Mouse (Mus musculus): ENCODE measurements around the gene Shisa6. TPM values are rescaled to one million over a fixed set of nuclear protein-coding genes. Genes with fewer than 3 reads are reported as not detected.

Gene Shisa6
- polyA plus RNA-seq (2015; fragmentation: Nextera tagmentation; extraction: Ambion mirVana) = 8.0 and 8.7 TPM in 2 replicates

DNA sequence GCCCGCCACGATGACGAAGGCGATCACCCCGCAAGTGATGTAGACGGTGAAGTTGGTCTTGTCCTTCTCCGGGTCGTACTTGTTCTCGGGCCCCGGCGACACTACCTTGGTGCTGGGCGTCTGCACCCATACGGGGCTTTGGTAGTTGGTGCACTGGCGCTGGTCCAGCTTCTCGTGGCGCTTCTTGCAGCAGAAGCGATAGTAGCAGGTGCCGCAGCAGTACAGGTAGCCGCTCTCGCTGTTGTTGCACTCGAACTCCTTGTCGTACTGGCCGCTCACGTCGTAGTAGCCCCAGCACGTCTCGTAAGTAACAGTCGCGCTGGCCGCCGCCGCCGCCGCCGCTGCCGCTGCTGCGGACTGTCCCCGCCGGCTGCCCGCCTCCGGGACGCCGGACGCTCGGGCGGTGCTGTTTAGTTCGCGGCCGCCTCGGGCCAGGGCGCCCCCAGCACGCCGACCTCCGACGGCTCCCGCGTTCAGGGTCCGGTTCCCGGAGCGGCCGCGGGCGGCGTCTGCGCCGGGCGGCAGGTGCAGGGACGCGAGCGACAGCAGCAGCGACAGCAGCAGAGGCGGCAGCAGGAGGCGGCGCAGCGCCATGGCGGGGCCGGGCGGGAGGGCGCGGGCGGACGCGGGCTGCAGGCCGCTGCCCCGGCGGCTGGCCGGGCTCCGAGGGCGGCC lies at the start of gene Shisa6:
Shisa6 (minus strand) TSS at position 594 of the 675 bp plus-strand sequence.
- Histone ChIP-seq H3K9ac (replicated peaks) (peak within 1 kb of the TSS; percentile 71), H3K9me3 (replicated peaks) (no peaks in the 10 kb centered on the region), H3K36me3 (no peaks in the 10 kb centered on the region), H3K27ac (replicated peaks) (peak within 1 kb of the TSS; percentile 86), H3K4me2 (peak within 1 kb of the TSS; percentile 90), H3K4me3 (replicated peaks) (peak within 1 kb of the TSS; percentile 76), H3K4me1 (peaks cover 49% of the 10 kb centered on the region), H3K27me3 (replicated peaks) (peaks cover 26% of the 10 kb centered on the region)
- WGBS = under 1% methylated on average over 67 of the region's 89 CpGs
- ATAC-seq (ENCODE audit: low FRiP score) = peak; percentile 40

DNA sequence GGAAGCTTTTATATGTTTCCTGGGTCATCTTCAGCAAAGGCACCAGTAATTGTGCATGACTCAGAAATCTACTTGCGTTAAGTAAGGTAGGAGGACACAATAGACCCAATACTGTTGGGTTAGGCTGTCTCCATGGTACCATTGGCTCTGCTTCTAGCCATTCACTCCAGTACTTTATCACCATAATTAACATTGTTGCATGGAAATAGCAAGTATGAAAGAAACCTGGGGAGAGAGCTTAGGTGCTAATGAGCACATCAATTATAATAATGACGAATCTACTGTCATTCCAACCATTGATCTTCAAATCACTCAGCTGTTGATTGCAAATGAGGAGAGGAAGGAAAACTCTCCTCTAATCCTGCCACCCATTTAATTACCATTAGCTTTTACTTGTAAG lies 48.1 kb upstream of the Shisa6 start:
- Histone ChIP-seq H3K4me2 (no peak overlapping the region), H3K4me3 (replicated peaks) (no peak overlapping the region), H3K36me3 (no peaks in the 10 kb centered on the region), H3K9me3 (replicated peaks) (no peaks in the 10 kb centered on the region), H3K9ac (replicated peaks) (no peak overlapping the region), H3K4me1 (0 out of 2 replicates have a peak, but pooled peaks cover 3% of the 10 kb centered on the region), H3K27me3 (replicated peaks) (no peaks in the 10 kb centered on the region), H3K27ac (replicated peaks) (no peak overlapping the region)
- WGBS = 3% methylated on average over 2 of the region's 2 CpGs
- ATAC-seq (ENCODE audit: low FRiP score) = no peak

GRCm38 (mm10) chr11:66569045-66569444 lies 43.3 kb upstream of the Shisa6 start:
- Histone ChIP-seq H3K36me3 (no peaks in the 10 kb centered on the region), H3K4me3 (replicated peaks) (no peak overlapping the region), H3K27me3 (replicated peaks) (peaks cover 9% of the 10 kb centered on the region; the same call in 1 of the 2 replicates), H3K4me1 (peaks cover 20% of the 10 kb centered on the region), H3K4me2 (no peak overlapping the region), H3K27ac (replicated peaks) (no peak overlapping the region), H3K9me3 (replicated peaks) (no peaks in the 10 kb centered on the region), H3K9ac (replicated peaks) (no peak overlapping the region)
- no peak for ATAC-seq (ENCODE audit: low FRiP score)
- WGBS = 55% methylated on average over 4 of the region's 4 CpGs

DNA sequence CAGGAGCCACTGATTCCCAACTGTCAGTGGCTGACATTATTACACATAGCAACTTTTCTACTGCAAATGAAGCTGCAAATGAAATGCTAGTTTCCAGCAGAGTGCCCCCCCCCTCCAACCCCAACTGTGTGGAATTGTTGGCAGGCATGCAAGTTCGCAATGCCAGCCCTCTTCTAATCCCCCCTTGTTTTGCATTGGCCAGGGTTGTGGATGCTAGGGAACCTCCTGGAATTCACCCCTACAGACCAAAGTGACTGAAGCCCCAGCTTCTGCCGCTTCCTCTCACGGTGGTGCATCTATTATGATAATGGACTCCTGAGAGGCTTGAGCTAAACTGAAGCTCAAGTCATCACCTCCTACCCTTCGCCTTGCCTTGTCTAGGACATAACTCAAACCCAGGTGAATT lies 42.6 kb upstream of the Shisa6 start:
- Histone ChIP-seq H3K9me3 (replicated peaks) (no peaks in the 10 kb centered on the region), H3K9ac (replicated peaks) (no peak overlapping the region), H3K4me2 (no peak overlapping the region), H3K4me3 (replicated peaks) (no peak overlapping the region), H3K4me1 (peaks cover 17% of the 10 kb centered on the region), H3K27me3 (replicated peaks) (peaks cover 9% of the 10 kb centered on the region; the same call in 1 of the 2 replicates), H3K36me3 (no peaks in the 10 kb centered on the region), H3K27ac (replicated peaks) (no peak overlapping the region)
- 10% methylated on average over 4 of the region's 4 CpGs for WGBS
- peak; percentile 63 for ATAC-seq (ENCODE audit: low FRiP score)

GRCm38 (mm10) chr11:66567382-66567781 lies 41.6 kb upstream of the Shisa6 start:
- ATAC-seq (ENCODE audit: low FRiP score) = no peak

DNA sequence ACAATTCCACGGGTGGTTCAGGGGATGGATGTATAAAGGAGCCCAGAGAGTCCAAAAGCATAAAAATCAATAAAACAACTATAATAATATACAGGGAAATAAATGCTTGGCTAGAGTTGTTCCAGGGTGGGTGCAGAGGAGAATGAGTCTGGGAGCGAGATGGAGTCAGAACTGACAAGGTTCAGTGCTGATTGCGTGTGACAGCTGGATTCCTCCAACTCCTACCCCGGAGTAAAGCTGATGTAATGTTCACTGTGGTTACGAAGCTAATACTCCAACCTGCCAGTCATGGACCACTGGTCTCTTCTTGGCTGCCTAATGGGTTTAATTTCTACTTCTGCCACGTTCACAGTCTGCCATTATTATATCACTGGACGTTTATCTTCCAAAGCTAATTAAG lies 36.5 kb upstream of the Shisa6 start:
- no peak for ATAC-seq (ENCODE audit: low FRiP score)
- Histone ChIP-seq H3K27me3 (replicated peaks) (no peaks in the 10 kb centered on the region; the same call in 1 of the 2 replicates), H3K4me2 (no peak overlapping the region), H3K27ac (replicated peaks) (no peak overlapping the region), H3K4me3 (replicated peaks) (no peak overlapping the region), H3K9me3 (replicated peaks) (no peaks in the 10 kb centered on the region), H3K4me1 (peaks cover 5% of the 10 kb centered on the region), H3K9ac (replicated peaks) (no peak overlapping the region), H3K36me3 (no peaks in the 10 kb centered on the region)
- 60% methylated on average over 7 of the region's 7 CpGs for WGBS

More at GRCm38 (mm10) chr11:66567382-66567781, 41.6 kb upstream of the Shisa6 start:
- WGBS = 4% methylated on average over 10 of the region's 10 CpGs
- H3K36me3 ChIP-seq = no peaks in the 10 kb centered on the region
- peaks cover 9% of the 10 kb centered on the region; the same call in 1 of the 2 replicates for H3K27me3 ChIP-seq (replicated peaks)
- H3K4me2 ChIP-seq = peak overlapping the region; percentile 40
- no peaks in the 10 kb centered on the region for H3K9me3 ChIP-seq (replicated peaks)
- peaks cover 17% of the 10 kb centered on the region for H3K4me1 ChIP-seq
- no peak overlapping the region for H3K27ac ChIP-seq (replicated peaks)
- 0 out of 2 replicates have a peak overlapping the region, but pooled peaks have one; percentile 6 for H3K4me3 ChIP-seq (replicated peaks)
- H3K9ac ChIP-seq (replicated peaks) = 0 out of 2 replicates have a peak overlapping the region, but pooled peaks have one; percentile 20

GRCm38 (mm10) chr11:66537820-66538219 lies 12.1 kb upstream of the Shisa6 start:
- no peak for ATAC-seq (ENCODE audit: low FRiP score)
- H3K4me3 ChIP-seq (replicated peaks) = no peak overlapping the region
- no peak overlapping the region for H3K9ac ChIP-seq (replicated peaks)
- WGBS = 61% methylated on average over 1 of the region's 1 CpGs
- H3K27ac ChIP-seq (replicated peaks) = no peak overlapping the region
- H3K4me2 ChIP-seq = no peak overlapping the region
- no peaks in the 10 kb centered on the region for H3K27me3 ChIP-seq (replicated peaks)
- no peaks in the 10 kb centered on the region for H3K4me1 ChIP-seq
- H3K9me3 ChIP-seq (replicated peaks) = no peaks in the 10 kb centered on the region
- no peaks in the 10 kb centered on the region for H3K36me3 ChIP-seq

DNA sequence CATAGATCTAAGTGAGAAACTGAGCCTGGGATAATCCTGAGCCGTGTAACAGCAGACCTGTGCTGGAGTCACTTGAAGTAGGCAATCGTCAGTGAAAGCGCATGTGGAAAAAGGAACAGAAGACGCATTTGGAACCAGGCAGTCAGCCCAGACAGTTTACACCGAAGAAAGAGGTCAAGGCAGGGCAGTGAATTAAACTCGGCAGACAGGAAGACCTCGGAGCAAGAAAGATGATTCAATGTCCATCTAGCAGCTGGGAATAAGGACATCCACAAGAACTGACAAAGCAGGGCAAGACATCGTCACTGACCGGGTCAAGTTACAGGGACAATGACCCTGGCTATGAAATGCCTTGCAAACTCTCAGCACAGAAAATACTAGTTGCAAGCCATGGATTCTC lies 10.1 kb upstream of the Shisa6 start:
- Histone ChIP-seq H3K27me3 (replicated peaks) (no peaks in the 10 kb centered on the region), H3K9ac (replicated peaks) (no peak overlapping the region), H3K9me3 (replicated peaks) (no peaks in the 10 kb centered on the region), H3K4me3 (replicated peaks) (no peak overlapping the region), H3K27ac (replicated peaks) (no peak overlapping the region), H3K36me3 (no peaks in the 10 kb centered on the region), H3K4me1 (no peaks in the 10 kb centered on the region), H3K4me2 (no peak overlapping the region)
- ATAC-seq (ENCODE audit: low FRiP score) = no peak
- 84% methylated on average over 9 of the region's 9 CpGs for WGBS

DNA sequence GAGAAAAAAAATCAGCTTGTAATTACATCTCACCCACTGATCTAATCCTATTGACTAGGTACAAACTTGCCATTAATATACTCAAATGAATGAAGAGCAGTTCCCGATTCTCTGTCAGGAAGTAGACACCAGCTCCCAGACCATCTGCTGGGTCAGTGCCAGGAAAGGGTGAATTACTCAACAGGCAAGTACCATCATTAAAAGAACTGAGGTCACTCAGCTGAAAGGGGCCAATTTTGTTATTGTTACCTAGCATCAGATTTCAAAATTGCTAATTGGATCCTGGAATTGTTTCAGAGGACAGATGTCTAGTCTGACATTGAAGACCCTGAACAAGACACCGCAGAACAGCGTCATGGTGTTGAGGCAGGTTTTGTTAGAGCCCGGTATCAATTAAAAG lies 9.4 kb upstream of the Shisa6 start:
- no peak overlapping the region for H3K27ac ChIP-seq (replicated peaks)
- no peak for ATAC-seq (ENCODE audit: low FRiP score)

DNA sequence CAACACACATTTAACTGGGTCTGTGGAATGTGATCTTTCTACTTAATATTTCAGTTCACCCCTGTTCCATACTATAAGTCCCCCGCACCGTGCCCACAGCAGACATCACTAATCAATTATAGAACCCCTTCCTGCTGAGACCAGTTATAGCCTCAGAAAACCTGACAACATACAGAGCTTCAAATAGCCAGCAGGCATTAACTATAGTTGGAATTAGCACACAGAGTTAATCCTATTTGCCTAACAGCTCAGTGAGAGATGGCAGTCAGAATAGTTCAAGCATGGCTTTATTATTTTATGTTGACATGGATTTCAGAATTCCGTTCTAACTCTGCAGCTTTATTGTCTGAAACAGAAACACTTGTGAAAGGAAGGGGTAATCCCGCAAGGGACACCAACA lies 8.5 kb upstream of the Shisa6 start:
- Histone ChIP-seq H3K27ac (replicated peaks) (no peak overlapping the region), H3K4me3 (replicated peaks) (no peak overlapping the region), H3K4me1 (no peaks in the 10 kb centered on the region), H3K27me3 (replicated peaks) (no peaks in the 10 kb centered on the region), H3K9me3 (replicated peaks) (no peaks in the 10 kb centered on the region), H3K4me2 (no peak overlapping the region), H3K36me3 (no peaks in the 10 kb centered on the region), H3K9ac (replicated peaks) (no peak overlapping the region)
- WGBS = 79% methylated on average over 4 of the region's 4 CpGs
- no peak for ATAC-seq (ENCODE audit: low FRiP score)

More for the DNA sequence above, 9.4 kb upstream of the Shisa6 start:
- Histone ChIP-seq H3K4me3 (replicated peaks) (no peak overlapping the region), H3K4me1 (no peaks in the 10 kb centered on the region), H3K27me3 (replicated peaks) (no peaks in the 10 kb centered on the region), H3K36me3 (no peaks in the 10 kb centered on the region), H3K9ac (replicated peaks) (no peak overlapping the region), H3K4me2 (no peak overlapping the region), H3K9me3 (replicated peaks) (no peaks in the 10 kb centered on the region)
- WGBS = 82% methylated on average over 4 of the region's 4 CpGs

DNA sequence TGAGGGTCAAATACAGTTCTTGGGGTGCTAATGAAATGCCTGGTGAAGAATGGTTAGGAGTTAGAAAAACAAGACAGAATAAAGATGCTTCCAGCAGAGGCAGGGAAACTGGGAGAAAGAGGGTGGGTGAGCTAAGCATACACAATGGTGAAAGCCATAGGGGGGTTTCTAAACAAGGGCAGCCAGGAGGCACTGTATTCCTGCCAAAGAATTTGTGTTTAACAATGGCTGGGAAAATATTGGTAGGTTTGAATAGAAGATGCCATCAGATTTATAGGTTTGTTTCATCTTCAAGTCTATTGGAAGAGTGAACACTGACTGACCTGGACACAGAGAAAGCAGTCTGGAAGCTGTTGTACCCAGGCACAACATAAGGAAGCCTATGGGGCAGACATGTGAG lies 2.4 kb upstream of the Shisa6 start:
- peak overlapping the region; percentile 41 for H3K27ac ChIP-seq (replicated peaks)
- peak overlapping the region; percentile 32 for H3K9ac ChIP-seq (replicated peaks)
- no peak for ATAC-seq (ENCODE audit: low FRiP score)
- H3K36me3 ChIP-seq = no peaks in the 10 kb centered on the region
- H3K9me3 ChIP-seq (replicated peaks) = no peaks in the 10 kb centered on the region
- H3K4me2 ChIP-seq = peak overlapping the region; percentile 90
- H3K27me3 ChIP-seq (replicated peaks) = peaks cover 26% of the 10 kb centered on the region
- H3K4me1 ChIP-seq = peaks cover 42% of the 10 kb centered on the region
- H3K4me3 ChIP-seq (replicated peaks) = peak overlapping the region; percentile 76

DNA sequence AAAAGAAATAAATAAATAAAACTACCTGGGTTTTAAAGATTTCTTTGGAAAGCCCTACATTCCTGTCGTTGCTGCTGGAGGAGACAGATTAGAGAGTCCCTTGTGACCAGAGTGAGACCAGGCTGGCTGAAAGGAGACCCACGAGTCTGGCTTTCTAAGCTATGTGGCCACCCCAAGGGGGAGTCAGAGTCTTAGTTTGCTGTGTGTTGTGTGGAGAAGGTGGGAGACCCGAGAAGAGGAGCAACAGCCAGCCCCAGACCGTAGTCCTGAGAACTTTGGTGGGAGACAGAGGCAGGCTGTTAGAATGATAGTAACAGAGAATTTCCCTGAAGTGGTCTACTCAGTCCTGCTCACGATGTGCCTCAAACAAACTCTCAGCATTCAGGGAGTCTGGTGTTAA lies 1.6 kb upstream of the Shisa6 start:
- Histone ChIP-seq H3K27me3 (replicated peaks) (peaks cover 26% of the 10 kb centered on the region), H3K4me2 (peak overlapping the region; percentile 90), H3K9ac (replicated peaks) (peak overlapping the region; percentile 32; the same call in 1 of the 2 replicates), H3K4me1 (peaks cover 47% of the 10 kb centered on the region), H3K27ac (replicated peaks) (peak overlapping the region; percentile 41), H3K4me3 (replicated peaks) (peak overlapping the region; percentile 76), H3K36me3 (no peaks in the 10 kb centered on the region), H3K9me3 (replicated peaks) (no peaks in the 10 kb centered on the region)
- 0% methylated on average over 5 of the region's 5 CpGs for whole genome bisulfite sequencing
- peak; percentile 30; the same call in 1 of the 2 replicates for ATAC-seq (ENCODE audit: low FRiP score)
